Mouse (Mus musculus): ENCODE data around the gene Rce1.

- TF ChIP-seq EP300 (IDR thresholded peaks at IDR 0.05; ENCODE audit: insufficient read depth, low read depth, low read length): no peak
- TF ChIP-seq CTCF (IDR thresholded peaks at IDR 0.05; ENCODE audit: low read depth, low read length): no peak
Measured at GRCm38 (mm10) chr19:4613464-4614304, 11.8 kb downstream of the Rce1 start.
